Mouse (Mus musculus): ENCODE measurements at regions not wholly inside any gene's neighbourhood (a gene's known extent, or its start where the extent isn't known, plus 50 kb on each side); places are given as distances from the start of the nearest gene placed in this dataset.

DNA sequence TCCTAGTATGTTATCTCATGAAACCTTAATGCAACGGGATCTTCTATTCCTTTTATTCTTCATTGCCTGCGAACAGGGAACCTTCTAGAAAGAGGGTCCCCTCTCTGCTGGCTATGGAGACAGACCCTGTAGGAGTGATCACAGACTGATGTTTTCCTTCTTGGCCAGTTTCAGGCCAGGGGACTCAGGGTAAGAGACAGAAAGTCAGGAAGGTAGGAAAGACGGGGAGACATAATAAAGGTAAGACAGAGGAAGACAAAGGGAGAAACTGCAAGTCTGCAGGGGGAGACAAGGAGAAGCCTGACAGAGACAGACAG, 56.4 kb downstream of the Tmem121 start:
- TF ChIP-seq CTCF (IDR thresholded peaks at IDR 0.05) (no peak), POLR2A (IDR thresholded peaks at IDR 0.05; ENCODE audit: insufficient read depth, low read depth, low read length) (no peak)

All from heart, adult 2 months (tissue).